Mouse (Mus musculus) megakaryocyte progenitor cell, adult 5-6 weeks (primary cell): Measurements from ENCODE around the gene Tmem139. TPM values are rescaled to one million over a fixed set of nuclear protein-coding genes. Genes with fewer than 3 reads are reported as not detected.

Experiments used
- ATAC-seq: replicated peaks from 2 replicates; pipeline ENCODE4 v1.8.0; 2016; ENCODE audit warnings: mild to moderate bottlenecking, moderate TSS enrichment, inconsistent platforms; ENCODE audit not compliant: poor library complexity
- total RNA-seq, 2 experiments: library from RNA; stranded (forward) in 1 of 2; stranded (reverse) in 1 of 2; fragments of 157-497, 149-512 nt in 1 of 2; fragments of 200-1000 nt in 1 of 2; gene quantifications; 2 replicates each; pipeline versions ENCODE4 v1.2.3 to v1.2.4; 2015 to 2017

Tmem139 gene
- total RNA-seq, 2 experiments from 2014 or later, result not detected

DNA sequence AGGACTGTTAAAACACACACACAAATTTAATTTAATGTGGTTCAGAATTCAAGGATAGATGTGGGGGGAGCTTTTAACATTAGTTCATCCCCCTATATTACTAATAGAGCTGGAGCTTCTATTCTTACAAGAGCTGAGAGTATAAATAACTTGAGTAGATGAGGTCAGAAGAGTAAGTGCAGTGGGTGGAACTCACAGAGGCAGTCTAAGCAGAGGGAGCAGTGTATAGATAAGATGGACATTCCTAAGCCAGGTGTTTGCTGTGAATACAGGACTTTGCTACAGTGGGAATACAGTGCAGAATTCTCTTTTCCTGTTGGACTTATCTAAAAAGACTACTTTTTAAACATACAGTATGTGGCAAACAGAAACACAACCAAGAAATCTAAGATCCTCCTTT, 9.0 kb downstream of the Tmem139 start:
- no peak for ATAC-seq

DNA sequence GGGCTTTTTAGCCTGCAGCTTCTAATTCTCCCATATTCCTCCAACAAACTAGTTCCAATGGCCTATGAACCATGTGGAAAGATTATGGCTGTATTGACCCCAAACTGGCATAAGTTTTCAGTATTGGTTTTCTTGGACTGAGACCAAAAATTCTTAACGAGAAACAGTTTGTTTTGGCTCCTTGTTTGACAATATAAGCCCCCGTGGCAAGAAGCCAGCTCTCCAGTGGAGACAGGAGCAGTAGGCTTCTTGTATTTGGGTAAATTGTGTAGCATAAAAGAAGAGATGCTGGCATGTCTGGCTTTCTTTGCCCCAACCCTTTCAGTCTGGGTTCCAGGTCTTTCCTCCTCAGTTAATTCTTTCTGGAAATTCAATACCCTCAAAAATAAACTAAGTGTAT, 14.4 kb downstream of the Tmem139 start:
- no peak for ATAC-seq

DNA sequence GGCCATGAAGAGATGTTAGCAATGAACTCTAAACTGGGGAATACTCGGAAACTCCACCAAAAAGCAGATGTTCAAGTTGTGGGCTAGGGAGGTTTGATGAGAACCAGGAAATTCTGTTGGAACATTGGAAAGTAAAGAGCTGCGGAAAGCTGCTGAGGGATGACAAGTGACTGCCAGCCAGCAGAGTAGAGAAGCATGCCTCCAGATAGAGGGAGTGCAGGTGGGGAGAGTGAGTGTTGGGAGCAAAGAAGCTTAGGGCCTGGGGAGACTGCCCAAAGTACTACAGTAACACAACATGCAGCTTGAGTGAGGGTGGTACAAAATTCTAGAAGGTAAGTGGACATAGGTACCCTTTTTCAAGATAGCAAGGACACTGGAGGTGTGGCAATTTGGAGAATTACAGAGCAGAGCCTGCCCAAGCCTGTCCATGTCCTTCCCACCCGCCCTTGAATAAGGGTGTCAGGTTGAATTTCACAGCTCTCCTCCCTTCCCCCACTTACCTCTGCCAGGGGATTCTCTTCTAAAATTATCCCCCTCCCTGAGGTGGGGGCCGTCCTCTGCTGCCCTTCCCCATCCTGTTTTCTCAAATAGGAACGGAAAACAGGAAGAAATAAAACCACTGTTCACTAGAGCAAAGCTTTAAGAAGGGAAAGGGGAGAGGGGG, 21.2 kb downstream of the Tmem139 start:
- ATAC-seq, result no peak; the same call in 1 of the 2 replicates

DNA sequence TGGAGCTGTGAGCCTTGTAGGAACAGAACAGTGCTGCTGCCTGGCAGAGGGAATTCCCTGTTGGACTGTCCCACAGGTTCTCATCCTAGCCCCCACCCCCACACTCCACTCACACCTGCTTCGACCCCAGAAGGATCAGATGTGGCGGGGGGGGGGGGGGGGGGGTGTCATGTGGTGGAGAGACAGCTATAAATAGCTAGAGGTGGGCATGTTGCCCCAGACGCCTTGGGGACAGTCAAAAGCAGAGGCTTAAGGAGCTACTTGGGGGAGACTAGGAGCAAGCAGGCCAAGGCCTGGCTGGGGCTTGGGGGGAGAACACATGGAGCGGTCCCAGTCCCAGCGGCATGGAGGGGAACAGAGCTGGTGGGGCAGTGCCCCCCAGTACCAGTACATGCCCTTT, 24.7 kb downstream of the Tmem139 start, which contains the start of gene Clcn1:
TSS of gene Clcn1 (plus strand) at position 238 of the 400 bp plus-strand sequence.
- no peak for ATAC-seq

DNA sequence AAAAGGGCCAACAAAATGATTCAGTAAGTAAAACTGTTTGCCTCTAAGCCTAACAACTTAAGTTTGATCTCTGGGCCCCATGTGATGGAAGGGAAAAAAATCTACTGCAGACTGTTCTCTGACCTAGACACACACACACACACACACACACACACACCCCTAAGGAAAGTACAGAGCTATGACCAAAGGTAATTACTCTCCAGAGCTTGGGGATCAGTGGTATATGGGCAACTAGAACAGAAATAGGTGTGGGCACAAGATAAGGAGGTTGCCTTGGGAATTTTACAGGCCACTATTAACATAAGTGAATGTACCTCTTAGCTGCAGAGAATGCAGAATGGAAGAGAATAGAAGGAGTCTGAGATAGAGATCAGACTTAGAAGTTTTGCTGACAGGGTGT, 25.8 kb downstream of the Tmem139 start:
- no peak for ATAC-seq

DNA sequence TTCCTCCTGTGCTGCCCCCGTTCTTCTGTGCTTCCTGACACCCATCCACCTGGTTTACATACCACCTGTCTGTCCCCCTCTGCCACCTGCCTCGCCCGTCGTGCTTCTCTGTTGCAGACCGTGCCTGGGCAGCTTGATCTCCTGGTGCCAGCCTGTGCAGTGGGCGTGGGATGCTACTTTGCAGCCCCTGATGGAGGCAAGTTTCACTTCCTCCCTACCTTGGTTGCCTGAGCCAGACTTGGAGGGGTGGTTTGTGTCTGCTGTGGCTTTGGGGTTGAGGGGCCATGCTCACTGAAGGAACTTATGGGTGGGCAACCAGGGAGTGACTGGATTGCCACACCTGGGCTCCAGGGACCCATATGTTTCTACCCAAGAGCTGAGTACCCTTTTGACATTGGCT, 31.6 kb downstream of the Tmem139 start:
- peak; percentile 94 for ATAC-seq

DNA sequence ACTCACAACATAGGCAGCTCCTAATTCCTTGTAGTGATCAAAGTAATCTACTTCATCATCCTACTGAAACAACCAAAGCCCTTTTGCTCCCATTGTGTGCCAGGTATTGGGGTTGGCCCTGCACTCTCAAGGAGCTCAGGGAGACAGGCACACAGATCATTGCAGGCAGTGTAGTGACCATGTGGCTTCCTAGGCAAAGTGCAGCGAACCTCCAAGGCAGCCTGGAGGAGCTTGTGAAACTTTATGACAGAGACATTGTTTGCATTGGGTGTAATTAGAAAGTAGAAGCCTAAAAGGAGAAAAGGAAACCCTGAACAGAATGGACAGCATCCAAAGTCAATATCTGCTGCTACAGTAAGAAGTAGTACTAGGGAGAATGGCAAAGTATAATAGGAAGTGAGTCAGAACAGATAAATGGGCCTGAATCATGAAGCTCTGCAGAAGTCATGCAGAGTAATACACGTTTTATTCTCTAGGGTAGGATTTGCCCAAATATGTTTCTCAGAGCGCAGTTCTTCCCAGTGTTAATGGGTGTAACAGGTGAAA, 33.9 kb downstream of the Tmem139 start:
- ATAC-seq, result no peak

DNA sequence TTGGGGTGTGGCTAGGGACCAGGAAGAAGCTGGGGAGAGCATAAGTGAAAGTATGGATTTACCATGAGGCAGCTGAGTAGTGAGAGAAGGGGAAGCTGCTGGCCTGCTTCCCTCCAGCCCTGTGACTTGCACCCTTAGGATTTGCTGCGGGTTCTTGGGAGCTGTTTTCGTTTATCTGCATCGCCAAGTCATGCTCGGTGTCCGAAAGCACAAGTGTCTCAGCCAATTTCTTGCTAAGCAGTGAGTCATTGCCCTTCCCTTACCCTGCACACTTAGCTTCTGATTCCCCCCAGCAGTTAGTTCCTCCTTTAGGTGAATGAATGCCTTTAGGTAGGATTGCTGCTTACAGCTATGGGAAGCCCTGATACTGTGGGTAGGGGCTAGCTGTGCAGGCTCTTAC, 37.6 kb downstream of the Tmem139 start:
- ATAC-seq, result peak; percentile 87

DNA sequence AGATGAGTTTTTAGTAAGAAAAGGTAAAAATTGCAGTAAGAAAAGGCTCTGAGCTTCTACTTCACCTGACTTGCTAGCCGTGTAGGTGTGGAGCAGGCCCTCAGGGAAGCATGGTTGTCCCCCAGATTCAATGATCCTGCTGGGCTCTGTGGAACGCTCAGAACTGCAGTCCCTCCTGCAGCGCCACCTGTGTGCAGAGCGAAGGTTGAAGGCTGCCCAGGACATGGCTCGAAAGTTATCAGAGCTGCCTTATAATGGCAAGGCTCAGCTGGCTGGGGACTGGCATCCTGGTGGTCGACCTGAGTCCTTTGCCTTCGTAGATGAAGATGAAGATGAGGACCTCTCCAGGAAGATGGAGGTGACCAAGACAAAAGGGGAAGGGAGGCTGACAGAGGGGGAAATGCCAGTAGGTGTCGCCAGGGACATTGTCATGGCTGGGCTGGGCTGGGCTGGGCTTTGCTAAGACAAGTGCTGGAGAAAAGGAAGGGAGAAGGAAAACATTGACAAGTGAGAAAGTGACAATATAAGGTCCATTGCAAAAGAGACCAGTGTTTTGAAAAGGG, 48.1 kb downstream of the Tmem139 start:
- ATAC-seq, result peak; percentile 64

DNA sequence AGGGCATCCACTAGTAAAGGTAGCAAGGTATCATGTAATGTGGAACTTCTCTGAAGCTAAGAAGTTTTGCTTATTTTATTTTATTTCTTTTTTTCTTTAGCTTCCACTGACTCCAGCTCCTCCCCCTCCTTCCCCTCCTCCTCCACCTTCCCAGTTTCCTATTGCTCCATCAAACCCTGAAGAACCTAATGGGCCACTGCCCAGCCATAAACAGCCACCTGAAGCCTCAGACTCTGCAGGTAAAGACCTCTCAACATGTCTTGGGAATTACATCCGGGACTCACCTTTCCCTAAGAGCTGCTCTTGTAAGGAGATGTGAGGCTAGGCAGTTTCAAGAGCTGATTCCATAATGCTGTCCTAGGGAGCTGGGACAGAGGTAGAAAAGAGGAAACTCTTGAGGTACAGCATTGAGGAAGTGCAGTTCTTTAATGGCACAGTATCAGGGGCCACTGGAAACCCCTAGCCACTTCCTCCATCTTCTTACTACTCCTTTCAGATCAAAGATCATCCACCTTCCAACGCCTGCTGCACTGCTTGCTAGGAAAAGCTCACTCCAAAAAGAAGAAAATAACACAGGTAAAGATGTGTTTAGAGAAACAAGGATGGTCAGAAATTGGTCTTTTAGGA, 48.8 kb downstream of the Tmem139 start:
- ATAC-seq, result peak; percentile 91

Other genes with a start within 250 kb of the Tmem139 start
- not detected in 2 replicates for gene Sva, start 223.6 kb upstream of the Tmem139 start, total RNA-seq (2015)
- not detected in 2 replicates for gene Sva, start 223.6 kb upstream of the Tmem139 start, total RNA-seq (2017)
- not detected in 2 replicates for gene Tas2r139, start 121.0 kb upstream of the Tmem139 start, total RNA-seq (2015)
- not detected in 2 replicates for gene Tas2r139, start 121.0 kb upstream of the Tmem139 start, total RNA-seq (2017)
- not detected in 2 replicates for gene Tas2r144, start 46.6 kb upstream of the Tmem139 start, total RNA-seq (2015)
- gene Tas2r144, start 46.6 kb upstream of the Tmem139 start, total RNA-seq (2017), result not detected in 2 replicates
- 14.8 and 15.8 TPM in 2 replicates for gene Gstk1, start 16.0 kb upstream of the Tmem139 start, total RNA-seq (2015)
- gene Gstk1, start 16.0 kb upstream of the Tmem139 start, total RNA-seq (2017), result 4.0 and 5.3 TPM in 2 replicates
- gene Casp2, start 3.0 kb downstream of the Tmem139 start, total RNA-seq (2015), result 68.5 and 72.1 TPM in 2 replicates
- 54.7 and 58.5 TPM in 2 replicates for gene Casp2, start 3.0 kb downstream of the Tmem139 start, total RNA-seq (2017)
- 0.12 TPM in 1 of 2 replicates, not detected in the other for gene Clcn1, start 24.7 kb downstream of the Tmem139 start, total RNA-seq (2015)
- gene Clcn1, start 24.7 kb downstream of the Tmem139 start, total RNA-seq (2017), result not detected in 2 replicates
- gene Fam131b, start 62.7 kb downstream of the Tmem139 start, total RNA-seq (2015), result not detected in 2 replicates
- not detected in 2 replicates for gene Fam131b, start 62.7 kb downstream of the Tmem139 start, total RNA-seq (2017)
- gene Zyx, start 87.7 kb downstream of the Tmem139 start, total RNA-seq (2015), result 75.9 and 83.2 TPM in 2 replicates
- gene Zyx, start 87.7 kb downstream of the Tmem139 start, total RNA-seq (2017), result 18.1 and 22.2 TPM in 2 replicates
- gene Epha1, start 111.3 kb downstream of the Tmem139 start, total RNA-seq (2015), result 0.07 TPM in 1 of 2 replicates, not detected in the other
- gene Epha1, start 111.3 kb downstream of the Tmem139 start, total RNA-seq (2017), result not detected in 2 replicates
- gene Tas2r143, start 138.3 kb downstream of the Tmem139 start, total RNA-seq (2015), result not detected in 2 replicates
- 1.1 TPM in 1 of 2 replicates, not detected in the other for gene Tas2r143, start 138.3 kb downstream of the Tmem139 start, total RNA-seq (2017)
- not detected in 2 replicates for gene Tas2r135, start 143.5 kb downstream of the Tmem139 start, total RNA-seq (2015)
- gene Tas2r135, start 143.5 kb downstream of the Tmem139 start, total RNA-seq (2017), result not detected in 2 replicates
- gene Tas2r126, start 172.6 kb downstream of the Tmem139 start, total RNA-seq (2015), result not detected in 2 replicates
- gene Tas2r126, start 172.6 kb downstream of the Tmem139 start, total RNA-seq (2017), result not detected in 2 replicates
- gene Olfr458, start 203.2 kb downstream of the Tmem139 start, total RNA-seq (2015), result not detected in 2 replicates
- gene Olfr458, start 203.2 kb downstream of the Tmem139 start, total RNA-seq (2017), result not detected in 2 replicates
- gene Olfr457, start 214.4 kb downstream of the Tmem139 start, total RNA-seq (2015), result not detected in 2 replicates
- gene Olfr457, start 214.4 kb downstream of the Tmem139 start, total RNA-seq (2017), result not detected in 2 replicates
- not detected in 2 replicates for gene Olfr456, start 225.2 kb downstream of the Tmem139 start, total RNA-seq (2015)
- gene Olfr456, start 225.2 kb downstream of the Tmem139 start, total RNA-seq (2017), result not detected in 2 replicates